Mouse (Mus musculus) embryonic facial prominence, embryonic 12.5 days (tissue): ENCODE results near the gene Ccdc187. TPM values are rescaled to one million over a fixed set of nuclear protein-coding genes. Genes with fewer than 3 reads are reported as not detected.

Source experiments
- ATAC-seq: fragments of 200-750 bp; cut with Nextera tagmentation; 2 replicates; pipeline ENCODE4 v1.8.0; 2017; ENCODE audit not compliant: insufficient number of reproducible peaks, insufficient read depth, low FRiP score, low TSS enrichment
- H3K27ac ChIP-seq: fragments of 300-500 bp; sonication (generic); 2 replicates; pipeline ENCODE4 v1.5.1; 2016; ENCODE audit warnings: mild to moderate bottlenecking
- H3K27me3 ChIP-seq: fragments of 300-500 bp; sonication (generic); 2 replicates; pipeline ENCODE4 v1.6.1; 2016; ENCODE audit warnings: mild to moderate bottlenecking, moderate library complexity
- H3K36me3 ChIP-seq: fragments of 300-500 bp; sonication (generic); 2 replicates; pipeline ENCODE4 v1.6.1; 2016; ENCODE audit warnings: mild to moderate bottlenecking
- H3K4me1 ChIP-seq: fragments of 300-500 bp; sonication (generic); 2 replicates; pipeline ENCODE4 v1.6.1; 2016
- H3K4me2 ChIP-seq: fragments of 300-500 bp; sonication (generic); replicated peaks from 2 replicates; pipeline ENCODE4 v1.6.1; 2016; ENCODE audit warnings: mild to moderate bottlenecking, moderate library complexity
- H3K4me3 ChIP-seq: fragments of 300-500 bp; sonication (generic); 2 replicates; pipeline ENCODE4 v1.5.1; 2016; ENCODE audit warnings: mild to moderate bottlenecking
- H3K9ac ChIP-seq: fragments of 300-500 bp; sonication (generic); 2 replicates; pipeline ENCODE4 v1.6.1; 2016; ENCODE audit warnings: mild to moderate bottlenecking, moderate library complexity
- H3K9me3 ChIP-seq: fragments of 300-500 bp; sonication (generic); 2 replicates; pipeline ENCODE4 v1.6.1; 2016; ENCODE audit warnings: mild to moderate bottlenecking, moderate library complexity
- WGBS: fragments of 180-500 bp; shearing (Covaris S2); methylation state at CpG from one replicate; pipeline ENCODE4 v1.1.7; 2016; 5-methylcytosine and 5-hydroxymethylcytosine counted together
- polyA plus RNA-seq: library from polyadenylated mRNA; unstranded; fragments of >200 nt; fragmentation: Nextera tagmentation; extraction: Ambion mirVana; gene quantifications from 2 replicates; pipeline ENCODE4 v1.2.1, GENCODE M21; 2016

Ccdc187 gene
- polyA plus RNA-seq, 1 experiment from 2014 or later: 0.18 TPM

GRCm38 (mm10) chr2:26324917-26325316 lies 30.6 kb upstream of the Ccdc187 start:
- ATAC-seq: no peak
- H3K4me2 ChIP-seq: no peak overlapping the region
- 82% methylated on average over 2 of the region's 2 CpGs for WGBS
- H3K4me1 ChIP-seq: no peaks in the 10 kb centered on the region
- no peak overlapping the region for H3K27ac ChIP-seq
- H3K27me3 ChIP-seq: no peaks in the 10 kb centered on the region
- H3K4me3 ChIP-seq: no peak overlapping the region
- H3K36me3 ChIP-seq: peaks cover 67% of the 10 kb centered on the region
- no peaks in the 10 kb centered on the region for H3K9me3 ChIP-seq
- no peak overlapping the region for H3K9ac ChIP-seq

DNA sequence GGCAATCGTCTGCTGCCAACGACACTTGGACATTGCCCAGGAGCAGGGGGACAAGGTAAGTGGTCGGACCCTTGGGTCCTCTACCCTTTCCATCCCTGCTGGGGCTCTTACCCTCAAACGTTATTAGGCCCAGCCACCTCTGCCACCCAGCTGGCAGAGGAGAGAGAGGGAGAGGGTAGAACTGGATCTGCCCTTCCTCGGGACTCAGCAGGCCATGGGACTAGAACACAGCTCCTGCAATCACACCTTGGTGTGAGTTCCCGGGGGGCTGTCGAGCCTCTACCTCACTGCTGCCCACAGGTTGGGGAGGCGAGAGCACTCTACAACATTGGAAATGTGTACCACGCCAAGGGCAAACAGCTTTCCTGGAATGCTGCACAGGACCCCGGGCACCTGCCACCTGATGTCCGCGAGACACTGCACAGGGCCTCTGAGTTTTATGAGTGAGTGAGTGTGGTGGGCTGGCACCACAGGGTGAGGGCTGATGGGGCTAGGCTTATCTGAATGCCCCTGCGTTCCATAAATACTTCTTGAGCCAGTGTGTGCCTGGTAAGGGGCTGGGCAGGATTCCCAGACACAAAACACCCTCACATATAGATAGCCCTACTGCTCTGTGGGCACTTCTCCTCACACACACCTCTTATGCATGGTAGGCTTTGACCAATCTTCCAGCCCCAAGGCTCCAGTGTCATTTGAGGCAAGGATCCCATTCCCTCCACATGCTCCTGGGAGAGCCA lies 29.4 kb upstream of the Ccdc187 start:
- peaks cover 59% of the 10 kb centered on the region for H3K36me3 ChIP-seq
- H3K27ac ChIP-seq: no peak overlapping the region
- no peak overlapping the region for H3K4me3 ChIP-seq
- H3K9ac ChIP-seq: no peak overlapping the region
- peaks cover 9% of the 10 kb centered on the region for H3K4me1 ChIP-seq
- 93% methylated on average over 13 of the region's 13 CpGs for WGBS
- no peaks in the 10 kb centered on the region for H3K9me3 ChIP-seq
- H3K4me2 ChIP-seq: no peak overlapping the region
- H3K27me3 ChIP-seq: no peaks in the 10 kb centered on the region
- ATAC-seq: no peak

- Histone ChIP-seq H3K9me3 (no peaks in the 10 kb centered on the region), H3K4me3 (no peak overlapping the region), H3K9ac (no peak overlapping the region), H3K4me2 (no peak overlapping the region), H3K27ac (no peak overlapping the region), H3K27me3 (no peaks in the 10 kb centered on the region), H3K4me1 (peaks cover 35% of the 10 kb centered on the region), H3K36me3 (peaks cover 35% of the 10 kb centered on the region)
- ATAC-seq: no peak
- 89% methylated on average over 14 of the region's 14 CpGs for WGBS
Measured at GRCm38 (mm10) chr2:26320245-26321185, 26.2 kb upstream of the Ccdc187 start.

- WGBS: 91% methylated on average over 13 of the region's 13 CpGs
- no peaks in the 10 kb centered on the region for H3K27me3 ChIP-seq
- H3K27ac ChIP-seq: no peak overlapping the region
- no peaks in the 10 kb centered on the region for H3K9me3 ChIP-seq
- H3K4me2 ChIP-seq: no peak overlapping the region
- no peak overlapping the region for H3K9ac ChIP-seq
- no peak for ATAC-seq
- peaks cover 39% of the 10 kb centered on the region for H3K4me1 ChIP-seq
- H3K36me3 ChIP-seq: peaks cover 27% of the 10 kb centered on the region
- H3K4me3 ChIP-seq: no peak overlapping the region
Measured at GRCm38 (mm10) chr2:26319519-26320244, 25.3 kb upstream of the Ccdc187 start.

- H3K9me3 ChIP-seq: no peaks in the 10 kb centered on the region
- ATAC-seq: no peak
- H3K4me2 ChIP-seq: peak overlapping the region; percentile 4; the same call in 1 of the 2 replicates
- H3K4me1 ChIP-seq: peaks cover 44% of the 10 kb centered on the region
- peaks cover 21% of the 10 kb centered on the region for H3K36me3 ChIP-seq
- no peaks in the 10 kb centered on the region for H3K27me3 ChIP-seq
- no peak overlapping the region for H3K27ac ChIP-seq
- H3K9ac ChIP-seq: peak overlapping the region; percentile 7; the same call in 1 of the 2 replicates
- no peak overlapping the region for H3K4me3 ChIP-seq
- 87% methylated on average over 9 of the region's 9 CpGs for WGBS
Measured at GRCm38 (mm10) chr2:26319109-26319508, 24.8 kb upstream of the Ccdc187 start.

DNA sequence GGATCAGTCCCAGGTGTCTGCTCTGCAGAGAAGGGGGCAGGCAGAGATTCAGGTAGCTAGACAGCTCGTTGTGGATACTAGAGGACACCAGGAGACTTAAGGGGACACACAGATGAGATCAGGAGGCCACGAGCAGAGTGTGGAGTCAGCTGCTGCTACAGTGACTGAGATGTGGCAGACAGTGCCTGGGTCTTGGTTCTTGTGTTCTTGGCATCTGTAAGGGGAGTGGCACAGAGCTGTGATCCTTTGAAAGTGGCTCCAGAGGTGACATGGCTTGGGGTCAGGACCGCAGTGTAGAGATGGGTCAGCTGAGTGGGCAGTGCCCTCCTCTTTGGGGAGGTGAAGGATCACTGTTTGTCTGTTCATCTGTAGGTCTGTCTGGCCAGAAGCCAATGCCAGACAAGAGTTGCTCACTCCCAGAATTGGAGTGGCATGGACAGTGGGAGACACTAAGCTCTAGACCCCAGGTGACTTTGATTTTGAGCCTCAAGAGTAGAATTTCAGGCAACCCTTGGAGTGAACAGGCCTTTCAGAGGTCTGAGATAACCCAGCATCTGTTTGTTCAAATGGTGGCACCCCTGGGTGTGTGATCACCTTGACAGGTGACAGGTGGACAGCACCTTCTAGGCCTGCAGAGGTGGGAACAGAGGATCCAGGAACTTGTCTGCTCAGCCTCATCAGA lies 23.8 kb upstream of the Ccdc187 start:
- 86% methylated on average over 3 of the region's 3 CpGs for WGBS
- no peak overlapping the region for H3K4me3 ChIP-seq
- H3K9ac ChIP-seq: peak overlapping the region; percentile 90; the same call in 1 of the 2 replicates
- H3K27ac ChIP-seq: no peak overlapping the region
- no peaks in the 10 kb centered on the region for H3K27me3 ChIP-seq
- H3K4me2 ChIP-seq: peak overlapping the region; percentile 88
- no peaks in the 10 kb centered on the region for H3K9me3 ChIP-seq
- no peak for ATAC-seq
- peaks cover 11% of the 10 kb centered on the region for H3K36me3 ChIP-seq
- peaks cover 47% of the 10 kb centered on the region for H3K4me1 ChIP-seq

DNA sequence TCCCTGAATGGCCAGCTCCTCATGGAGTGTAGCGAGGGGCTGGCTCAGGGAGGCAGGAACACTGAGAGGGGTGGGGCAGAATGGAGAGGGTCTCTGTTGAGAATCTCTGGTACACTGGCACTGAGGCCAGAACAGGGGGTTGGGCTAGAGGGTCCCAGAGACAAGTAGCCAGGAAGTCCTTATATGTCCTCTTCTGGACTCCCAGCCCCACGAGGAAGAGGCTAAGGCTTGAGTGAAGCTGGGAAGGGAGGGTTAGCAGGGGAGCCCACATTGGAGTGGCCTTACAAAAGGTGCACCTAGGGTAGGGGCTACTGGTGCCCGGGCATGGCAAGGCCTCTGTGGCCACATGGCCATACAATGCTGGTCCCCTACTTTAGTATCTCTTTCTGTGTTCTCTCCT lies 23.0 kb upstream of the Ccdc187 start:
- peak overlapping the region; percentile 90 for H3K9ac ChIP-seq
- ATAC-seq: no peak

GRCm38 (mm10) chr2:26316576-26317246 lies 22.4 kb upstream of the Ccdc187 start:
- H3K36me3 ChIP-seq: no peaks in the 10 kb centered on the region
- H3K4me2 ChIP-seq: peak overlapping the region; percentile 88
- peak; percentile 24; the same call in 1 of the 2 replicates for ATAC-seq
- peak overlapping the region; percentile 90 for H3K9ac ChIP-seq
- peak overlapping the region; percentile 67 for H3K4me3 ChIP-seq
- peaks cover 47% of the 10 kb centered on the region for H3K4me1 ChIP-seq
- 47% methylated on average over 9 of the region's 9 CpGs for WGBS
- peak overlapping the region; percentile 94 for H3K27ac ChIP-seq
- H3K9me3 ChIP-seq: no peaks in the 10 kb centered on the region
- no peaks in the 10 kb centered on the region for H3K27me3 ChIP-seq

More for the DNA sequence above, 23.0 kb upstream of the Ccdc187 start:
- Histone ChIP-seq H3K4me2 (peak overlapping the region; percentile 88), H3K4me3 (peak overlapping the region; percentile 67), H3K27me3 (no peaks in the 10 kb centered on the region), H3K27ac (peak overlapping the region; percentile 94), H3K9me3 (no peaks in the 10 kb centered on the region), H3K36me3 (peaks cover 3% of the 10 kb centered on the region), H3K4me1 (peaks cover 47% of the 10 kb centered on the region)
- 56% methylated on average over 3 of the region's 3 CpGs for WGBS

DNA sequence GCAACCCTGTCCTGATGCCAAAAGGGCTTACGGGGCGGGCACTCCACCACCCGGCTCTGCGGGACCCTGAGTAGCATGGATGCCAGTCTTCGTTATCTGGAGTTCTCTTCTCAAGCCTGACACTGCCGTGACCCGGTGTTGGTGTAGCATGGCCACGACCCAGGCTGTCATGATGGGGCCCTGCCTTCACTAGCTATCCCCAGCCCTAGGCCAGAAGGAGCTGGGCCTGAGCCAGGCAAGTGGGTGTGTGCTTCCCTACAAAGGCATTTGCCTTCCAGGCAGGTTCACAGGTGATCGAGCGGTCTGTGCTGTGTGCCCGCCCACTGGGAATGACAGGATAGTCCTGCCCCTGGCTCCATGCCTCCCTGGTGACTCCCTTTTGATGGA lies 21.6 kb upstream of the Ccdc187 start:
- no peaks in the 10 kb centered on the region for H3K36me3 ChIP-seq
- peak overlapping the region; percentile 67 for H3K4me3 ChIP-seq
- under 1% methylated on average over 11 of the region's 11 CpGs for WGBS
- peak overlapping the region; percentile 88 for H3K4me2 ChIP-seq
- peak overlapping the region; percentile 94 for H3K27ac ChIP-seq
- H3K4me1 ChIP-seq: peaks cover 47% of the 10 kb centered on the region
- peak; percentile 18; the same call in 1 of the 2 replicates for ATAC-seq
- H3K27me3 ChIP-seq: no peaks in the 10 kb centered on the region
- H3K9me3 ChIP-seq: no peaks in the 10 kb centered on the region
- peak overlapping the region; percentile 90 for H3K9ac ChIP-seq

GRCm38 (mm10) chr2:26315072-26315924 lies 20.9 kb upstream of the Ccdc187 start, which contains the start of gene Gpsm1:
Gene Gpsm1 (plus strand): TSS chr2:26315515.
- H3K9ac ChIP-seq: peak within 1 kb of the TSS; percentile 90

More at GRCm38 (mm10) chr2:26315072-26315924, 20.9 kb upstream of the Ccdc187 start, which contains the start of gene Gpsm1:
- ATAC-seq: peak; percentile 65
- Histone ChIP-seq H3K4me2 (peak within 1 kb of the TSS; percentile 88), H3K27ac (peak within 1 kb of the TSS; percentile 94), H3K27me3 (no peaks in the 10 kb centered on the region), H3K9me3 (no peaks in the 10 kb centered on the region), H3K36me3 (no peaks in the 10 kb centered on the region), H3K4me1 (peaks cover 53% of the 10 kb centered on the region), H3K4me3 (peak within 1 kb of the TSS; percentile 67)
- WGBS: 1% methylated on average over 36 of the region's 66 CpGs
